Mouse (Mus musculus): ENCODE measurements around the gene Mrap2. TPM values are rescaled to one million over a fixed set of nuclear protein-coding genes. Genes with fewer than 3 reads are reported as not detected.

Gene Mrap2
- total and polyA plus RNA-seq, 3 experiments = 0.15 TPM; not detected in 2

GRCm38 (mm10) chr9:87146400-87146799 lies 2.3 kb downstream of the Mrap2 start:
- no peak overlapping the region for H3K4me3 ChIP-seq (ENCODE audit: control insufficient read depth in 1 of 2, insufficient read depth in 1 of 2, low read depth in 2 of 2, low read length in 2 of 2)
- no peak overlapping the region for H3K9ac ChIP-seq (ENCODE audit: control insufficient read depth, low read depth, low read length, poor library complexity, severe bottlenecking)
- DNase-seq (ENCODE audit: low read depth, low spot score) = no peak
- H3K27ac ChIP-seq (ENCODE audit: control insufficient read depth, low read depth, low read length) = no peak overlapping the region
- H3K36me3 ChIP-seq (ENCODE audit: control insufficient read depth in 1 of 2, insufficient read depth in 2 of 2, low read length in 2 of 2) = no peaks in the 10 kb centered on the region
- no peak for TF ChIP-seq TCF12 (IDR thresholded peaks at IDR 0.05; ENCODE audit: low read depth, low read length)
- no peak for TF ChIP-seq BHLHE40 (IDR thresholded peaks at IDR 0.05; ENCODE audit: borderline replicate concordance, low read depth, low read length)
- H3K79me2 ChIP-seq (ENCODE audit: control insufficient read depth, insufficient read depth, low read length, poor library complexity) = no peaks in the 10 kb centered on the region
- H3K27me3 ChIP-seq (ENCODE audit: control insufficient read depth in 1 of 2, insufficient read depth in 2 of 2, low read length in 2 of 2) = no peaks in the 10 kb centered on the region
- H3K4me1 ChIP-seq (ENCODE audit: control insufficient read depth in 1 of 2, insufficient read depth in 2 of 2, low read length in 2 of 2) = no peaks in the 10 kb centered on the region
- no peaks in the 10 kb centered on the region for H3K9me3 ChIP-seq (replicated peaks; ENCODE audit: insufficient read depth, low read length)

GRCm38 (mm10) chr9:87147927-87148326 lies 3.8 kb downstream of the Mrap2 start:
- Histone ChIP-seq H3K9me3 (replicated peaks; ENCODE audit: insufficient read depth, low read length) (no peaks in the 10 kb centered on the region), H3K9ac (ENCODE audit: control insufficient read depth, low read depth, low read length, poor library complexity, severe bottlenecking) (no peak overlapping the region), H3K4me3 (ENCODE audit: control insufficient read depth in 1 of 2, insufficient read depth in 1 of 2, low read depth in 2 of 2, low read length in 2 of 2) (no peak overlapping the region), H3K27me3 (ENCODE audit: control insufficient read depth in 1 of 2, insufficient read depth in 2 of 2, low read length in 2 of 2) (no peaks in the 10 kb centered on the region), H3K4me1 (ENCODE audit: control insufficient read depth in 1 of 2, insufficient read depth in 2 of 2, low read length in 2 of 2) (no peaks in the 10 kb centered on the region), H3K27ac (ENCODE audit: control insufficient read depth, low read depth, low read length) (no peak overlapping the region), H3K36me3 (ENCODE audit: control insufficient read depth in 1 of 2, insufficient read depth in 2 of 2, low read length in 2 of 2) (no peaks in the 10 kb centered on the region), H3K79me2 (ENCODE audit: control insufficient read depth, insufficient read depth, low read length, poor library complexity) (no peaks in the 10 kb centered on the region)
- no peak for DNase-seq (ENCODE audit: low read depth, low spot score)
- TF ChIP-seq USF2 (IDR thresholded peaks at IDR 0.05; ENCODE audit: borderline replicate concordance in 1 of 2, insufficient read depth in 1 of 2, low read depth in 1 of 2, low read length in 2 of 2) = no peak
- TF ChIP-seq POLR2A (IDR thresholded peaks at IDR 0.05; ENCODE audit: control insufficient read depth in 1 of 2, insufficient read depth in 1 of 2, low read depth in 1 of 2, low read length in 2 of 2, poor library complexity in 1 of 2) = no peak
- no peak for TF ChIP-seq JUND (IDR thresholded peaks at IDR 0.05; ENCODE audit: low read depth, low read length)
- no peak for TF ChIP-seq GATA1 (IDR thresholded peaks at IDR 0.05; ENCODE audit: low read depth, low read length)
- TF ChIP-seq MAX (IDR thresholded peaks at IDR 0.05; ENCODE audit: low read length) = no peak
- no peak for TF ChIP-seq E2F4 (IDR thresholded peaks at IDR 0.05; ENCODE audit: borderline replicate concordance, low read depth, low read length)
- TF ChIP-seq MXI1 (IDR thresholded peaks at IDR 0.05; ENCODE audit: low read depth, low read length) = no peak
- no peak for TF ChIP-seq CHD2 (IDR thresholded peaks at IDR 0.05; ENCODE audit: low read length)
- no peak for TF ChIP-seq ELF1 (IDR thresholded peaks at IDR 0.05; ENCODE audit: low read depth, low read length)
- no peak for TF ChIP-seq GABPA (IDR thresholded peaks at IDR 0.05; ENCODE audit: low read depth, low read length)

- no peaks in the 10 kb centered on the region for H3K79me2 ChIP-seq (ENCODE audit: control insufficient read depth, insufficient read depth, low read length, poor library complexity)
- H3K36me3 ChIP-seq (ENCODE audit: control insufficient read depth in 1 of 2, insufficient read depth in 2 of 2, low read length in 2 of 2) = no peaks in the 10 kb centered on the region
- H3K4me1 ChIP-seq (ENCODE audit: control insufficient read depth in 1 of 2, insufficient read depth in 2 of 2, low read length in 2 of 2) = no peaks in the 10 kb centered on the region
- DNase-seq (ENCODE audit: low read depth, low spot score) = no peak
- H3K4me3 ChIP-seq (ENCODE audit: control insufficient read depth in 1 of 2, insufficient read depth in 1 of 2, low read depth in 2 of 2, low read length in 2 of 2) = no peak overlapping the region
- H3K27ac ChIP-seq (ENCODE audit: control insufficient read depth, low read depth, low read length) = no peak overlapping the region
- no peaks in the 10 kb centered on the region for H3K9me3 ChIP-seq (replicated peaks; ENCODE audit: insufficient read depth, low read length)
- no peak overlapping the region for H3K9ac ChIP-seq (ENCODE audit: control insufficient read depth, low read depth, low read length, poor library complexity, severe bottlenecking)
- H3K27me3 ChIP-seq (ENCODE audit: control insufficient read depth in 1 of 2, insufficient read depth in 2 of 2, low read length in 2 of 2) = no peaks in the 10 kb centered on the region
- no peak for TF ChIP-seq TCF12 (IDR thresholded peaks at IDR 0.05; ENCODE audit: low read depth, low read length)
- no peak for TF ChIP-seq GATA1 (IDR thresholded peaks at IDR 0.05; ENCODE audit: low read depth, low read length)
- TF ChIP-seq POLR2AphosphoS2 (IDR thresholded peaks at IDR 0.05; ENCODE audit: low read length) = no peak
- TF ChIP-seq SMC3 (IDR thresholded peaks at IDR 0.05; ENCODE audit: low read depth, low read length) = no peak
- TF ChIP-seq MAFK (IDR thresholded peaks at IDR 0.05; ENCODE audit: borderline replicate concordance, low read depth, low read length) = no peak
- no peak for TF ChIP-seq HCFC1 (IDR thresholded peaks at IDR 0.05; ENCODE audit: low read depth, low read length)
- TF ChIP-seq TAL1 (IDR thresholded peaks at IDR 0.05; ENCODE audit: low read length) = no peak
- no peak for TF ChIP-seq KAT2A (conservative IDR thresholded peaks at IDR 0.05; ENCODE audit: low read depth, low read length)
- TF ChIP-seq USF1 (IDR thresholded peaks at IDR 0.05; ENCODE audit: low read depth, low read length) = no peak
These were observed 8.7 kb downstream of the Mrap2 start for GRCm38 (mm10) chr9:87152641-87153325.
